Mouse (Mus musculus): ENCODE results near the gene Lmtk3. TPM values are rescaled to one million over a fixed set of nuclear protein-coding genes. Genes with fewer than 3 reads are reported as not detected.

Gene Lmtk3
- polyA plus RNA-seq, 1 experiment from 2014 or later, result 0.27 TPM

- Histone ChIP-seq H3K9ac (ENCODE audit: low read length) (peak overlapping the region; percentile 50; the same call in 1 of the 2 replicates), H3K4me2 (replicated peaks; ENCODE audit: low read depth) (peak overlapping the region; percentile 59), H3K27me3 (ENCODE audit: control insufficient read depth, insufficient read depth, low read length) (no peaks in the 10 kb centered on the region), H3K9me3 (ENCODE audit: control insufficient read depth, low read length) (no peaks in the 10 kb centered on the region), H3K27ac (replicated peaks) (peak overlapping the region; percentile 58; the same call in 1 of the 2 replicates), H3K36me3 (ENCODE audit: control insufficient read depth, insufficient read depth, low read length) (no peaks in the 10 kb centered on the region), H3K4me1 (replicated peaks; ENCODE audit: control insufficient read depth, insufficient read depth) (0 out of 2 replicates have a peak, but pooled peaks cover 5% of the 10 kb centered on the region), H3K4me3 (ENCODE audit: low read depth, low read length) (peak overlapping the region; percentile 33)
- 2% methylated on average over 12 of the region's 12 CpGs for WGBS
- peak; percentile 74 for ATAC-seq (ENCODE audit: low FRiP score, low TSS enrichment)
- DNase-seq (ENCODE audit: low spot score), result peak; percentile 96
- TF ChIP-seq CTCF (IDR thresholded peaks at IDR 0.05; ENCODE audit: low read depth), result peak; percentile 100
- TF ChIP-seq EP300 (optimal IDR thresholded peaks at IDR 0.05), result no peak
These were observed 17.8 kb downstream of the Lmtk3 start for GRCm38 (mm10) chr7:45801348-45801747.

DNA sequence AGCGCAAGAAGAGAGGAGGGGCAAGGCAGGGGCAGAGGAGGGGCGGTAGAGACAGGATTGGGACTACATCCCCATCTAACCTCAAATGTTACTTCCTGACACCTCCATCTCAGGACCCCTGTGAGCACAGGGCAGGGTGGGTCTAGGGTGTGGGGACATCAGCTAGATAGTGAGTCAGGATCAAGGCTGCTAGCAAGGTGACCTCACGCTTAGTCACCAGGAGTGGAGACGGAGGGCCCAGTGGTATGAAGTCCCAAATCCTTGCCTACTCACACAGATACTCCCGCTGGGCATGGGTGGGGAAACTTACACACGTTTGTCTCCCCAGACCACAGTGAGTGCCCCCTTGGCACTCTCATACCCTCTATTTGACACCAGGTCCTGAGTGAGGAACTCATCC lies 19.0 kb downstream of the Lmtk3 start:
- H3K4me1 ChIP-seq (replicated peaks; ENCODE audit: control insufficient read depth, insufficient read depth), result 0 out of 2 replicates have a peak, but pooled peaks cover 5% of the 10 kb centered on the region
- H3K9me3 ChIP-seq (ENCODE audit: control insufficient read depth, low read length), result no peaks in the 10 kb centered on the region
- no peaks in the 10 kb centered on the region for H3K27me3 ChIP-seq (ENCODE audit: control insufficient read depth, insufficient read depth, low read length)
- peaks cover 6% of the 10 kb centered on the region; the same call in 1 of the 2 replicates for H3K36me3 ChIP-seq (ENCODE audit: control insufficient read depth, insufficient read depth, low read length)
- TF ChIP-seq CTCF (IDR thresholded peaks at IDR 0.05; ENCODE audit: low read depth) (no peak), EP300 (optimal IDR thresholded peaks at IDR 0.05) (no peak)
- WGBS, result 76% methylated on average over 5 of the region's 6 CpGs
- H3K9ac ChIP-seq (ENCODE audit: low read length), result no peak overlapping the region
- no peak overlapping the region for H3K4me2 ChIP-seq (replicated peaks; ENCODE audit: low read depth)
- H3K27ac ChIP-seq (replicated peaks), result no peak overlapping the region
- DNase-seq (ENCODE audit: low spot score), result no peak
- H3K4me3 ChIP-seq (ENCODE audit: low read depth, low read length), result no peak overlapping the region
- ATAC-seq (ENCODE audit: low FRiP score, low TSS enrichment), result no peak

DNA sequence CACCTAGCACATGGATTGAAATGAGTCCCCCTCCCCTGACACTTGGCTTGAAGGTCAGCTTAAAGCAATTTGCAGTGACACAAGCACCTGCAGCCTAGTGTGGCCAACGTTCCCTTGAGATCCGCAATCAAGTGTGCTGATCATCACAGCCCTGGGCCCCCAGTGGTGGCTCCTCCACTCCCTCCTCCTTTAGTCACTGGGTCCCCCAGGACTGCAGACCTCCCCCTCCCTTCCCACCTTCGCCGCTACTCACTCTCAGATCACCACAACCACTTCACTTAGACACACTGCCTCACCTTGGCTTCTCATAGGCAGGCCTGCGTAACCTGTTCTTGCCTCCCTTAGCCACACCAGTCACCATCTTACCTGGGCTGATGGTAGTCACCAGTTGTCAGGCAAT lies 22.4 kb downstream of the Lmtk3 start:
- H3K27me3 ChIP-seq (ENCODE audit: control insufficient read depth, insufficient read depth, low read length), result no peaks in the 10 kb centered on the region
- H3K27ac ChIP-seq (replicated peaks), result no peak overlapping the region
- no peak overlapping the region for H3K4me3 ChIP-seq (ENCODE audit: low read depth, low read length)
- H3K9me3 ChIP-seq (ENCODE audit: control insufficient read depth, low read length), result no peaks in the 10 kb centered on the region
- no peak overlapping the region for H3K4me2 ChIP-seq (replicated peaks; ENCODE audit: low read depth)
- WGBS, result 65% methylated on average over 5 of the region's 5 CpGs
- TF ChIP-seq EP300 (optimal IDR thresholded peaks at IDR 0.05), result no peak
- TF ChIP-seq CTCF (IDR thresholded peaks at IDR 0.05; ENCODE audit: low read depth), result no peak
- ATAC-seq (ENCODE audit: low FRiP score, low TSS enrichment), result no peak
- H3K36me3 ChIP-seq (ENCODE audit: control insufficient read depth, insufficient read depth, low read length), result peaks cover 33% of the 10 kb centered on the region
- no peaks in the 10 kb centered on the region for H3K4me1 ChIP-seq (replicated peaks; ENCODE audit: control insufficient read depth, insufficient read depth)
- no peak for DNase-seq (ENCODE audit: low spot score)
- H3K9ac ChIP-seq (ENCODE audit: low read length), result no peak overlapping the region

GRCm38 (mm10) chr7:45808471-45808870 lies 24.9 kb downstream of the Lmtk3 start:
- Histone ChIP-seq H3K27ac (replicated peaks) (no peak overlapping the region), H3K9me3 (ENCODE audit: control insufficient read depth, low read length) (no peaks in the 10 kb centered on the region), H3K4me3 (ENCODE audit: low read depth, low read length) (no peak overlapping the region), H3K27me3 (ENCODE audit: control insufficient read depth, insufficient read depth, low read length) (no peaks in the 10 kb centered on the region), H3K4me2 (replicated peaks; ENCODE audit: low read depth) (no peak overlapping the region), H3K36me3 (ENCODE audit: control insufficient read depth, insufficient read depth, low read length) (peaks cover 47% of the 10 kb centered on the region), H3K9ac (ENCODE audit: low read length) (no peak overlapping the region), H3K4me1 (replicated peaks; ENCODE audit: control insufficient read depth, insufficient read depth) (no peaks in the 10 kb centered on the region)
- TF ChIP-seq EP300 (optimal IDR thresholded peaks at IDR 0.05), result no peak
- TF ChIP-seq CTCF (IDR thresholded peaks at IDR 0.05; ENCODE audit: low read depth), result no peak
- DNase-seq (ENCODE audit: low spot score) (no peak), ATAC-seq (ENCODE audit: low FRiP score, low TSS enrichment) (no peak)
- 44% methylated on average over 11 of the region's 11 CpGs for WGBS

- no peak overlapping the region for H3K27ac ChIP-seq (replicated peaks)
- H3K9me3 ChIP-seq (ENCODE audit: control insufficient read depth, low read length), result no peaks in the 10 kb centered on the region
- no peak for ATAC-seq (ENCODE audit: low FRiP score, low TSS enrichment)
- 83% methylated on average over 12 of the region's 14 CpGs for WGBS
- H3K36me3 ChIP-seq (ENCODE audit: control insufficient read depth, insufficient read depth, low read length), result peaks cover 47% of the 10 kb centered on the region
- no peak overlapping the region for H3K4me2 ChIP-seq (replicated peaks; ENCODE audit: low read depth)
- H3K27me3 ChIP-seq (ENCODE audit: control insufficient read depth, insufficient read depth, low read length), result no peaks in the 10 kb centered on the region
- H3K4me1 ChIP-seq (replicated peaks; ENCODE audit: control insufficient read depth, insufficient read depth), result no peaks in the 10 kb centered on the region
- H3K9ac ChIP-seq (ENCODE audit: low read length), result no peak overlapping the region
- TF ChIP-seq EP300 (optimal IDR thresholded peaks at IDR 0.05), result no peak
- TF ChIP-seq CTCF (IDR thresholded peaks at IDR 0.05; ENCODE audit: low read depth), result no peak
- no peak for DNase-seq (ENCODE audit: low spot score)
- H3K4me3 ChIP-seq (ENCODE audit: low read depth, low read length), result no peak overlapping the region
These were observed 25.9 kb downstream of the Lmtk3 start for GRCm38 (mm10) chr7:45809276-45810075.

- H3K9ac ChIP-seq (ENCODE audit: low read length), result peak overlapping the region; percentile 100
- H3K36me3 ChIP-seq (ENCODE audit: control insufficient read depth, insufficient read depth, low read length), result peaks cover 40% of the 10 kb centered on the region
- no peak for DNase-seq (ENCODE audit: low spot score)
- WGBS, result 78% methylated on average over 8 of the region's 8 CpGs
- no peaks in the 10 kb centered on the region; the same call in 1 of the 2 replicates for H3K4me1 ChIP-seq (replicated peaks; ENCODE audit: control insufficient read depth, insufficient read depth)
- no peak for TF ChIP-seq CTCF (IDR thresholded peaks at IDR 0.05; ENCODE audit: low read depth)
- TF ChIP-seq EP300 (optimal IDR thresholded peaks at IDR 0.05), result no peak
- peak overlapping the region; percentile 94 for H3K4me3 ChIP-seq (ENCODE audit: low read depth, low read length)
- H3K27ac ChIP-seq (replicated peaks), result no peak overlapping the region
- no peaks in the 10 kb centered on the region for H3K27me3 ChIP-seq (ENCODE audit: control insufficient read depth, insufficient read depth, low read length)
- H3K9me3 ChIP-seq (ENCODE audit: control insufficient read depth, low read length), result no peaks in the 10 kb centered on the region
- peak overlapping the region; percentile 90 for H3K4me2 ChIP-seq (replicated peaks; ENCODE audit: low read depth)
- ATAC-seq (ENCODE audit: low FRiP score, low TSS enrichment), result no peak
These were observed 29.4 kb downstream of the Lmtk3 start for GRCm38 (mm10) chr7:45812921-45813320.

All from stomach, postnatal 0 days (tissue).